Mouse (Mus musculus): ENCODE measurements around the gene Elf5.

Gene Elf5

DNA sequence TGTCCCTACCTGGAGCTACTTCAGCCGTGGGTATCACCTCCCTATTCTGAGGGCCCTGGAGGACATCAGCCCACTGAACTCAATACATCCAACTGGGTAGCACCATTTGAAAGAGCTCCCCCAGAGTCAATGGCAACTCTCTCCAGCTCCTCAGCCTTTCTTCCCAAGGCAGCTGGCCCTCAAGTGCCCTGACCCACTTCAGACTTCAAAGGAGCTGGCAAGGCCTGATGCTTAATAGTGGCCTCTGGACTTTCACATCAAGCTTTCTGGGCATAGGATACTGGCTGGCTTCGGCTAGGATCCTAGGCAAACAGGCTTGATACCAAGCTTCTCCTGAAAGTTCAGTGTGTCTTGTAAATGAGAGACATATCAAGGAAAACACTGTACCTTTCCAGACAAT lies 23.6 kb downstream of the Elf5 start:
- in situ Hi-C loops (cut with MboI, MseI) = no loop called here

DNA sequence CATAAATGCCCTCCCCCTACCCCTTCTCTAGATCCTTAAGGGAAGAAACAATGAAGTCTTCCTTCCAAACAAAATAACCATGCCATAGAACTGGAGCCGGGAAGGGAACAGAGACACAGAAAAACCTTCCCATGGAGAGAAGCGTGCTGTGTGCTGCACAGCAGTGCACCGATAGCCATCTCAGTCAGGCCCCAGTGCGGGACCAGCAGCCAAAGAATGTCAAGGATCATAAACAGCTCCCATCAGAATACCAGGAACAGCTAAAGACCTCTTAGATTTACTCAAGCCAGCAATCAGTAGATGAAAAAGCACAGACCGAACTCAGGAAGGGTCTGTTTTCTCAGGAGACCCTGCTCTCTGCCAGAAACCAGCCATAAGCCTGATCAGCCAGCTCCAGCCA lies 25.0 kb downstream of the Elf5 start:
- in situ Hi-C loops (cut with MboI, MseI) = no loop called here

DNA sequence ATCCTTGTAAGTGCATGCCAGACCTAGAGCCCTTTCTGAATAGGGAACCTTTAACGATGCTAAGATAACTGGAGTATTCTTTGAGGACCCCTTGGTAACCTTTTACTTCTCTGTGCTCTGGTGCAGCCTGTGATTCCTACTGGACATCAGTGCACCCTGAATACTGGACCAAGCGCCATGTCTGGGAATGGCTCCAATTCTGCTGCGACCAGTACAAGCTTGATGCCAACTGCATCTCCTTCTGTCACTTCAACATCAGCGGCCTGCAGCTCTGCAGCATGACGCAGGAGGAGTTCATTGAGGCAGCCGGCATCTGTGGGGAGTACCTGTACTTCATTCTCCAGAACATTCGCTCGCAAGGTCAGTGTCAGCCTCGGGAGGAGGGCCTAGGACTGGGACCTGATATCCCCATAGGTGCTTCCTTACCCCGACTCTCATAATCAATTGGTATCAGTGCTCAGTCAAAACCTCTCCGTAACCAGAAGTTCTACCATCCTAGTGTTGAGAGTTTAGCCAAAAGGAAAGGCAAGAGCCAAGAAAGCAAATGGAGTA lies 27.7 kb downstream of the Elf5 start:
- in situ Hi-C loops (cut with MboI, MseI) = no loop called here

- in situ Hi-C loops (cut with MboI, MseI) = no loop called here
These were observed 28.2 kb downstream of the Elf5 start for GRCm38 (mm10) chr2:103439710-103440109.

GRCm38 (mm10) chr2:103445776-103446175 lies 34.3 kb downstream of the Elf5 start:
- in situ Hi-C loops (cut with MboI, MseI) = no loop called here

DNA sequence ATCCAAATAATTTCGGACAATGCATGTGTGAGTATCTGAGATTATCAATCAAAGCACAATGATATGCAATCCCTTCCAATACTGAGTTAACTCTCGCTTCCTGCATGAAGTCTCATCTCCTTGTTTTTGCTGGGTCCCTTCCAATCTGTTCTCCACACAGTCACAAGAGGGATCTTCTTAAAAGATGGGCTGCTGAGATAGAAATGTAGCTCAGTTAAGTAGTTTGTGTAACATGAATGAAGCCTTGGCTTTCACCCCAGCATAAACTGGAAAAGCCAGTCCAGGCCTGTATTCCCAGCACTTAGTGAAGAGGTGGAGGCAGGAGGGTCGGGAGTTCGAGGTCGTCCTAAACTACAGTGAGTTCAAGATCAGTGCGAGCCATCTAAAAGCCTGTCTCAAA lies 34.8 kb downstream of the Elf5 start:
- in situ Hi-C loops (cut with MboI, MseI) = no loop called here

GRCm38 (mm10) chr2:103448947-103449560 lies 37.6 kb downstream of the Elf5 start:
- in situ Hi-C loops (cut with MboI, MseI) = no loop called here

DNA sequence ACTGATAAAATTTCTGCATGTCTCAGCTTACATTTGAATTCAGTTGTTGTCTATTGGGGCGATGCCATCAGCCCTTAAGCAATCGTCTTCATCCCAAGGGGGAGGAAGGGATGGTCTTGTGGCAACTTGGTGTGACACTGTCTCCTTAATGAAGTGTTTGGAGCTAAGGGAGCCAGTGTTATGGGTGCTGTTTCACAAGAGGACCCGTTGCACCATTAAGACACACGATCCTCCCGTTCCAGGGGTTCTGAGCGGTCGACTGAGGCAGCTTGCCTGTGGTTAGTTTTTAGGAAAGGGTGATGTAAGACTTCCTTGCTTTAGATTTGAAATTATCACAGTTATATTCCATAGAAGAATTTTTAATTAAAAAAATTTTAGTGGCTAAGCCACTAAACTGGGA lies 38.3 kb downstream of the Elf5 start:
- in situ Hi-C loops (cut with MboI, MseI) = no loop called here

- in situ Hi-C loops (cut with MboI, MseI) = no loop called here
These were observed 38.8 kb downstream of the Elf5 start for GRCm38 (mm10) chr2:103450267-103450666.

GRCm38 (mm10) chr2:103452550-103452949 lies 41.1 kb downstream of the Elf5 start:
- in situ Hi-C loops (cut with MboI, MseI) = no loop called here

GRCm38 (mm10) chr2:103455748-103456147 lies 44.3 kb downstream of the Elf5 start:
- in situ Hi-C loops (cut with MboI, MseI) = loop anchor here (5.0 kb wide), 1 partner anchor 92 kb away; no protein-coding TSS in a partner anchor

GRCm38 (mm10) chr2:103456646-103457045 lies 45.2 kb downstream of the Elf5 start:
- in situ Hi-C loops (cut with MboI, MseI) = loop anchor here (5.0 kb wide), 1 partner anchor 91 kb away; no protein-coding TSS in a partner anchor

DNA sequence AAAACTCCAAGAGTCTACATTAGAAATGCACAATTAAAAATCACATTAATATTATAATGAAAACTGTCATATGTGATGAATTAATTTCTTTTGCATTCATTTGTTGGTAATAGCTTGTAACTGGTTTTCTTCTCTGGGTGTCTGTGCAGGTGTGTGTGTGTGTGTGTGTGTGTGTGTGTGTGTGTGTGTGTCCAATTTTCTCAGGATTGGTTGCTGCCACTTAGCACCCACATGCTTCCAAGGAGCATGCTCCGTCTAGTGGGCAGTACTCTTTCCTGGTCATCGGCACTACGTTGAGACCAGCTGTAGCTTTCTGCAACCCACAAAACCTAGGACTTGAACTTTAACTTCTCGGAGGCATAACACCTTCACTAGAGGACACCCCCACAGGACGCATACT lies 45.6 kb downstream of the Elf5 start:
- in situ Hi-C loops (cut with MboI, MseI) = loop anchor here (5.0 kb wide), 1 partner anchor 90 kb away; no protein-coding TSS in a partner anchor

- in situ Hi-C loops (cut with MboI, MseI) = loop anchor here (5.0 kb wide), 1 partner anchor 90 kb away; no protein-coding TSS in a partner anchor
These were observed 46.1 kb downstream of the Elf5 start for GRCm38 (mm10) chr2:103457628-103458027.

DNA sequence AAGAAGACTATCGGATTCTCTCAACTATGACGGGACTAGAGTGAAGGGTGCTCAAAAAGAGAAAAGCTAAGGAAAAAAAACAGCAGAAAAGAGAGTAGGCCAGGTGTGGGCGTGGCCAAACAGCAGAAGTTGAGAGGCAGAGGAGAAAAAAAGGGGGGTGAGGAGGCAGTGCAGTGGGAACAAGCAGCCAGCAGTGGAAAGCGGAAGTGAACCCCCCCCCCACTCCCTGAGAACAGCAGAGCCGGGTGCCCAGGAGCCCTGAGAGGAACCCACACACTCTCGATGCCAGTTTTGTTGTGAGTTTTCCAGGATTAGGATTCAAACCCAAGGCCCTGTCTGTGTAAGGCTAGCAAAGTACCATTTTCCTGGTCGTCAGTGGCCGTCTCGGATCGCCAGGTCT lies 47.6 kb downstream of the Elf5 start:
- in situ Hi-C loops (cut with MboI, MseI) = loop anchor here (5.0 kb wide), 1 partner anchor 88 kb away; no protein-coding TSS in a partner anchor

GRCm38 (mm10) chr2:103461210-103461609 lies 49.7 kb downstream of the Elf5 start:
- in situ Hi-C loops (cut with MboI, MseI) = loop anchor here (5.0 kb wide), 1 partner anchor 231 kb away; no protein-coding TSS in a partner anchor

DNA sequence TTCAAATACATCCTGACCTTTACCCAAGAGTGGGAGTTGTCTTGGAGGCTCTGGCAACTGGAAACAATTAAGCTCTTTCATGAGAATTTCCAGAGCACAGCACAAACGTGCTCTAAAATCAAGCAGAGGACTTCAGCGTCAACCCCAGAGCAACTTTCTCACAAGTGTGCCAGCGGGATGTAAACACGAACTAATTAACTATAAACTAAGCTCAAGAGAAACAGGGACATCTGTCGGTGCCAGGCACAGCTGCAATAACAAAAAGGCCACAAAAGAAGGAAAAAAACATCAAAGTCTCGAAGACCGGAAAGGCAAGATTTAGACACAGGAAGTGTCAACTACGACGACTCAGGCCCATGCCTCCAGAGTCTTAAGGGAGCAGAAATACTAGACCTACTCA lies 50.3 kb downstream of the Elf5 start:
- in situ Hi-C loops (cut with MboI, MseI) = loop anchor here (5.0 kb wide), 1 partner anchor 231 kb away; no protein-coding TSS in a partner anchor

GRCm38 (mm10) chr2:103462746-103463145 lies 51.3 kb downstream of the Elf5 start:
- in situ Hi-C loops (cut with MboI, MseI) = loop anchor here (5.0 kb wide), 1 partner anchor 230 kb away; no protein-coding TSS in a partner anchor

- in situ Hi-C loops (cut with MboI, MseI) = loop anchor here (5.0 kb wide), 1 partner anchor 228 kb away; no protein-coding TSS in a partner anchor
These were observed 53.0 kb downstream of the Elf5 start for GRCm38 (mm10) chr2:103464524-103464923.

DNA sequence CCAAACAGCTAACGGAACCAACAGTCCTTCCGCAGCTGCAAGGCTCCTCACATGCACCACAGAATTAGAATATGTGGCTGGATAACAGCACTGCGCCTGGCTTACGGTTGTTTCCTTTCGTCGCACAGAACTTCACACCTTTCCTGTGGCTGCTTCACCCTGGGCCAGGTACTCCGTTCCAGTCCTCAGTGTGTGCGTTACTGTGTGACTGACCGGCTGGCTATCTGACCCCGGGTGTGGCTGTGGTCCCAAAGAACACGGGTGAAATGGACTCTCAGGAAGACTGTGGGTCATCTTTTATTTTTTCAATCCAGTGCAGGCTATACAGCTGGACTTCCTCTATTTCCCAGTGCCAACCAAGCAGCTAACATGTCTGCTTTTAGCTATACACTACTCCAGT lies 53.9 kb downstream of the Elf5 start:
- in situ Hi-C loops (cut with MboI, MseI) = no loop called here

- in situ Hi-C loops (cut with MboI, MseI) = no loop called here
These were observed 54.8 kb downstream of the Elf5 start for GRCm38 (mm10) chr2:103466272-103466671.

DNA sequence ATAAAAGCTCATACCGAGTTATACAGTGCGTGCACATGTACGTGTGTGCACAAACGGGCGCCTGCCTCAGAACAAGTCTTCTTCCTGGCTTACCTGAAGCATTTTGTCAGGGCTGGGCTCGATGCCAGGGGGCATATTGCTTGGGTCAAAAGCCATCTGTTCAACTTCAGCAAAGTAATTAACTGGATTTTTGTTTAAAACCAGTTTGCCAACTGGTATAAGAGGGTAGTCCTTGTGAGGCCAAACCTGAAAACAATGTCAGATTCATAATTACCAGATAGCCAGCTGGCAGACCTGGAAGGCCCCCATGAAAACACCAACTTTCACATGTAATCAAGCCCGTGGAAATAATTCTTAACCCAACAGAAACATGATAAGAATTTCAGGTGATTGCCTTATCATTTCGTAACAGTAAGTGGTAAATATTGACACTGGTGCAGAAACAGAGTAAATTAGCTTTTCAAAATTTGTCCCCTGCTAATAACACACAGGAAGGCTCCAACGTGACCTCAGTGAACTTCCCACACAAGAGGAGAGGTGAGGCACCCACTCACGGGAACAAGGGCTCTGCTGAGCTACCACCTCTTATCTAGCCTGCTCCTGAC lies 55.6 kb downstream of the Elf5 start:
- in situ Hi-C loops (cut with MboI, MseI) = no loop called here

DNA sequence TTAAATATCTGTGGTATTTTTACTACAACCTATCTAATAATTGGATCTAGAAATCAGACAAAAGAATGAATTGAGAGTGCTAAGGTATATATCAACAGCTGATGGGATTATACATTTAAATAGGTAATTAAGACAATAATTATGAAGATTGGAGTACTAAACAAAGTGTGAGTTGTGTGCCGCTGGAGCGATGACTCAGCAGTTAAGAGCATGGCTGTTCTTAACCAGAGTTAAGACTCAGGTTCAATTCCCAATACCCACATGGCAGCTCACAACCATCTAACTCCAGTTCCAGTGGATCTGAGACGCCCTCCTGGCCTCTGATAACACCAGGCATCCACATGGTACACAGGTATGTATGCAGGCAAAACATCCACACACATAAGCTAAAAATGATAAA lies 61.9 kb downstream of the Elf5 start:
- in situ Hi-C loops (cut with MboI, MseI) = loop anchor here (10.0 kb wide), 1 partner anchor 271 kb away; no protein-coding TSS in a partner anchor

All from T-helper 2 cell (primary cell).